ENCODE assay signal across 10 mouse cellular contexts in the genomic region with DNA sequence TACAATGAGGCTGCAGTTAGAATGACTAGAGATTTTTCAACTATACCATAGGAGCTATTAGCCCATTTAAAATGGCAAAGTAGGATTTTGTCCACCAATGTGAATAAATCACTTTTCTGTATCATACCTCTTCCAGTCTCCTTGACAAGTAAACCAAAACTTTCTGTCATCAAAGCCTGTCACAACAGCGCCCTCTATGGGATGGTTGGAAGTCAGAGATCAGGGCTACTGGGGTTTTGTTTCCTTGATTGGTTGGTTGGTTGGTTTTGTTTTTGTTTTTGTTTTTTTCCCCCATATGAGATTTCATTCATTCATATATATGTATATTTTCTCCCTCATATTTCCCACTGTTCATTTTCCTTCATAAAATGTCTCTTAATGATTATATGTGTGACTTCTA.
DNase-seq lines count a peak whose midpoint lies in the region; ATAC-seq and TF ChIP-seq lines count a peak whose summit lies in the region.
"Had no signal": no experiment of that assay in that cellular context is flagged by ENCODE, and none has a peak within 500 bp of the region (broad histone marks: within the 10 kb centered on the region; RNA-seq: fewer than 3 reads in every experiment).

No protein-coding gene starts in this region.

- peak; percentile 12; the same call in 1 of the 2 replicates for TF ChIP-seq CTCF in hindbrain, postnatal 0 days (IDR thresholded peaks at IDR 0.05; ENCODE audit: low read depth)

- no peak overlapping the region for H3K27ac ChIP-seq in hindbrain, postnatal 0 days
- no peak overlapping the region for H3K27ac ChIP-seq in hindbrain, embryonic 13.5 days
- H3K27ac ChIP-seq: hindbrain, embryonic 12.5 days; limb, embryonic 15.5 days had no signal

- H3K4me2 ChIP-seq in hindbrain, postnatal 0 days (ENCODE audit: low read depth, low read length), result no peak overlapping the region
- H3K4me2 ChIP-seq in hindbrain, embryonic 13.5 days, result no peak overlapping the region
- H3K4me2 ChIP-seq: hindbrain, embryonic 12.5 days; limb, embryonic 15.5 days had no signal

- DNase-seq in hindbrain, postnatal 0 days (ENCODE audit: low spot score), result no peak
- DNase-seq in retina, adult 2 months (ENCODE audit: low read depth, low spot score), result peak; percentile 1
- DNase-seq in retina, embryonic 14.5 days (ENCODE audit: low spot score), result no peak
- peak; percentile 43 for DNase-seq in embryo, embryonic 10 days (ENCODE audit: low spot score)
- DNase-seq in thymus, postnatal 4 days, result peak; percentile 17
- DNase-seq in right cerebral cortex, adult 18-20 months, result no peak

- ATAC-seq in hindbrain, postnatal 0 days, result no peak
- ATAC-seq in hindbrain, embryonic 13.5 days (ENCODE audit: low FRiP score), result no peak
- ATAC-seq in megakaryocyte progenitor cell, adult 5-6 weeks (replicated peaks; ENCODE audit: poor library complexity), result no peak

- no peaks in the 10 kb centered on the region for H3K27me3 ChIP-seq in hindbrain, postnatal 0 days (ENCODE audit: insufficient read depth, low read length)
- no peaks in the 10 kb centered on the region for H3K27me3 ChIP-seq in hindbrain, embryonic 13.5 days
- H3K27me3 ChIP-seq: hindbrain, embryonic 12.5 days; limb, embryonic 15.5 days had no signal

- no peaks in the 10 kb centered on the region for H3K36me3 ChIP-seq in hindbrain, postnatal 0 days (ENCODE audit: insufficient read depth, low read length)
- no peaks in the 10 kb centered on the region for H3K36me3 ChIP-seq in hindbrain, embryonic 13.5 days
- H3K36me3 ChIP-seq: hindbrain, embryonic 12.5 days; limb, embryonic 15.5 days had no signal

- H3K9ac ChIP-seq in hindbrain, postnatal 0 days (replicated peaks; ENCODE audit: low read length), result no peak overlapping the region
- H3K9ac ChIP-seq in hindbrain, embryonic 13.5 days, result no peak overlapping the region
- H3K9ac ChIP-seq: hindbrain, embryonic 12.5 days; limb, embryonic 15.5 days had no signal

- WGBS in hindbrain, postnatal 0 days, result 0% methylated on average over 1 of the region's 1 CpGs
- WGBS in hindbrain, embryonic 13.5 days, result 0% methylated on average over 1 of the region's 1 CpGs

- no peak overlapping the region for H3K4me3 ChIP-seq in hindbrain, postnatal 0 days (ENCODE audit: low read length)
- no peak overlapping the region for H3K4me3 ChIP-seq in hindbrain, embryonic 13.5 days
- H3K4me3 ChIP-seq: hindbrain, embryonic 12.5 days; limb, embryonic 15.5 days had no signal

- no peaks in the 10 kb centered on the region for H3K9me3 ChIP-seq in hindbrain, postnatal 0 days (ENCODE audit: low read length)
- H3K9me3 ChIP-seq in hindbrain, embryonic 13.5 days, result no peaks in the 10 kb centered on the region
- H3K9me3 ChIP-seq: hindbrain, embryonic 12.5 days; limb, embryonic 15.5 days had no signal

- H3K4me1 ChIP-seq in hindbrain, postnatal 0 days (ENCODE audit: insufficient read depth, low read length), result no peaks in the 10 kb centered on the region
- no peaks in the 10 kb centered on the region for H3K4me1 ChIP-seq in hindbrain, embryonic 13.5 days (replicated peaks)
- H3K4me1 ChIP-seq: hindbrain, embryonic 12.5 days; limb, embryonic 15.5 days had no signal

Comparison
In these comparisons a context has a peak if more than half of its experiments do, and no peak if none do; other contexts are left out.
1. DNase-seq: peak in retina, adult 2 months (single experiment), embryo, embryonic 10 days (single experiment) and thymus, postnatal 4 days (single experiment); none in hindbrain, postnatal 0 days (single experiment), retina, embryonic 14.5 days (single experiment) and right cerebral cortex, adult 18-20 months (single experiment).